Mouse (Mus musculus) stomach, postnatal 0 days (tissue): ENCODE results near the gene Alcam.

Experiments used
- CTCF ChIP-seq: IDR thresholded peaks from 2 replicates; pipeline ENCODE4 v1.5.1; 2016; ENCODE audit warnings: antibody characterized with exemption, low read depth, mild to moderate bottlenecking, moderate library complexity
- EP300 ChIP-seq: optimal IDR thresholded peaks from 2 replicates; pipeline ENCODE3; 2016; ENCODE audit warnings: antibody characterized with exemption

DNA sequence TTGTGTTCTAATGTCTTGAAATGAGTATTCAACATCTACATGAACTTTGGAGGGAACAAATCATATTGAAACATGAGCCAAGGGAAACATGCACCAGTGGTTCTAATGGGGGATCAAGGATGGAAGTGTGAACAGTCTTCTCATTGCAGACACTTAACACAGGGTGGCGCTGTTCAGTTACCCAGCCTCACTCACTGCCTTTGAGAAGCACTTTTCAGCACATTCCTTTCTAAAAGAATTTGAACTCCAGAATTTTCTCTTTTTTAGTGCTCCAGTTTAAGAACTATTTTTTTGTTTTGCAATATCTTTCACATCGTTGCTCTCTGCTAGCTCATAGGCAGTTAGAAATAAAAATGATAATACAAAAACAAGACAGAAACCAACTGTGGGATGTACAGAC, 234.8 kb downstream of the Alcam start:
- TF ChIP-seq CTCF (peak; percentile 77), EP300 (no peak)
